Mouse (Mus musculus) NIH3T3 (cell line): Measurements from ENCODE around the gene Vps16.

ENCODE experiments used
- DNase-seq: peaks from one replicate; pipeline ENCODE4 v3.0.0-alpha.2; 2012; ENCODE audit warnings: low read depth

Vps16 gene

GRCm38 (mm10) chr2:130457871-130458270 is 33.7 kb downstream of the Vps16 start:
- DNase-seq, result no peak

DNA sequence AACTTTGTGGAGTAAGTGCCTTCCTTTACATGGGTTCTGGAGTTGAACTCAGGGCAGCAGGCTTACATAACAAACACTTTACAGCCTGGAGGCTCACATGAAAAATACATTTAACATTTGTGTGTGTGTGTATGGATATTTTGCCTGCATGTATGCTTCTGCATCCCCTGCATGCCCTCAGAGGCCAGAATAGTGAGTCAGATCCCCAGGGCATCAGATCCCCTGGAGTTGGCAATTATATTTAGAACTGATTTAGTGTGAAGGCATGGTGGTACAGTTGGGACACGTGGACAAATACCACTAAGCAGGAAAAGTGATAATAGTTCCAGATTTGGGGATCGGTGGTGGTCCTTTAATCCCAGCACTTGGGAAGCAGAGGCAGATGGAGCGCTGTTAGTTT is 35.4 kb downstream of the Vps16 start:
- DNase-seq, result peak; percentile 71

GRCm38 (mm10) chr2:130461287-130462071 is 37.3 kb downstream of the Vps16 start:
- no peak for DNase-seq

GRCm38 (mm10) chr2:130466438-130466837 is 42.3 kb downstream of the Vps16 start:
- no peak for DNase-seq

DNA sequence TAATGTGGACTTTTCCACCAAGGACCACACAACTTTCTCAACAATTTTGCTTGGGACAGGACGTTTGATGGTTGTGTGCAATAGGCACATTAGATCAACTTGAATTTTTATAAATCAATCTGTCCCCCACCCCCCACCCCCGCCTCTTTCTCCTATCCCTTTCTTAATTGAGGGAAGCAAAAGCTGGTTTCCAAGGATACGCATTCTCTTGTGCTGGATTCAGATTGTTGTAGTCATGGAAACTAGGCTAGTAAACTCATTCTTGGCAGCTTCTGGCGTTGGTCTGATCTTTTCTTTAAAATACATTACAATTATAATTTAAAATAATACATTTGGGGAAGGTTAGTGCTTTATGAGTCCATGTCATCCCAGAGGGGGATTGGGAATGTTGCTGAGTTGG is 45.2 kb downstream of the Vps16 start:
- DNase-seq, result no peak

DNA sequence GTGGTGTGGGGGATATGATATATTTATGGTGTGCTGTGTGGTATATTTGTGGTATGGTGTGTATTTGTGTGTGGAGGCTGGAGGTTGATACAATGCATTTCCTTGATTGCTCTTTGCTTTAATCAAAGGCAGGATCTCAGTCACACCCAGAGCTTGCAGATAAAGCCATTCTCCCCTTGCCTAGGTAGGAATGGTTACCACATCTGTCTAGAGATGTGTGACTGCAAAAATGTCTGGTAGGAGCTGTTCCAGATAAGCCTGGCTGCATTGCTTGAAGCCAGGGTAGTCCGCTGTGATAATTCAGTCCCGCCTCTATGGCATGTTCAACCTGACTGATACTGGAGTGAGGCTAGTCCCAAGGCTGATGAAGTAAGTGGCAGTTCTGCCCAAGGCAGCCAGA is 45.8 kb downstream of the Vps16 start:
- DNase-seq, result no peak

DNA sequence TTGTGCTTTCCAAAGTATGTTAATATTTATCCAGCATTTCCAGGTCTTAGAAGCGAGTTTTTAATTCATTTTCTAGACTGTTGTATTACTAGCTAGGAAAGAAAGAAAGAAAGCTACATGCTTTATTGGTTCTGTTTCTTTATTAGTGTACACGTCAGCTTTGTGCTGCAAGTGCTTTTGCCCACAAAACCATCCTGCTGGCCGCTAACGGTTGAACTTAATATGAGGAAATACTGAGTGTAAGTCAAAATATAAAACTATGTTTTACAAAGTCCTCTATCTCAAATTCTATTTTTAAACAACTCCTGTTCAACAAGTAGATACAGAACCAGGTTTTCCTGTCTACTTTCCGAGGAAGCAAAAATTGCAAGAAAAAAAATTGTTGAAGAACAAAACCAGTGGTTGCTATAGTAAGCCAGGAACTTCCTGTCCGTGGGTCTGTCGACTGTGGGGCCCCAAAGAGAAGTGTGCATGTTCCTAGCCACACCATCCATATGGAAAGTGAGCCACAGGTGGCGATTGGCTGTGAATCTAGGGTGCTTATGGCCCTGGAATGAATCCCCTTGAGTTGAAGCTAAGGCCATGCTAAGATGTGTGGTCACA is 48.9 kb downstream of the Vps16 start:
- no peak for DNase-seq

DNA sequence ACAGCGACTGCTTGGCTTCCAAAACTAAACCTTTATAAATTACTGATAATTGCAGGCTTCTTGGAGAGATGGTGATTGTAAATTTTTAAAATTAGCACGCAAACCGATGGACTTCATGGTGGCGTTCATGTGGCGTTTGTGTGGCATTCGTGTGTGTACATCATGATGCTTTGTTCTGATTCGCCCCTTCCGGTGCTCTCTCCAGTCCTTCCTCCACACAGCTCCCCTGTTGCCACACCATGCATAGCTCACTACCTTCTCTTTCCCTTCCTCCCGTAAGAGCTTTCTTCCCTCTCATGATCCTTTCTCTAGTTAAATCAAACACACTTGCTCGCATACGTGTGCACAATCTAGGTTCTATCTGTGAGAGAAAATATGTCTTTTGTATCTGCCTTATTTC is 51.6 kb downstream of the Vps16 start:
- no peak for DNase-seq

- DNase-seq, result no peak
Observed at GRCm38 (mm10) chr2:130476666-130477297, 52.6 kb downstream of the Vps16 start.

DNA sequence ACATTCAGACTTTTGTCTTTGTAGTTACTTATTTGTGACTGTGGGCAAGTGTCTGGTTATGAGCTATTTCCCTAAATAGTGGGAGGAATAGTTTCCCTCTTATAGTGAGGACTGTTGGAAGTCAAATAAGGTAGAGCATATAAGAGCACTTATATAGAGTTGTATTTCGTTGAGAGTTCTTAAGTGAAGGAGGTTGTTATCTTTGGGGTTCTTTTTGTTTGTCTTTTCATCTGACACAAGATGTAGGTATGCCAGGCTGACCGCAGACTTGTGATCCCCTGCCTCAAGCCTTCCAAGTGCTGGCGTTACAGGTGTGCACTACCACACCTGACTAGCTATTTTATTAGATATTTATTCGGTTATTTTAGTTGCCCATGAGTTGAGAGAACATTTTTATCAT is 58.0 kb downstream of the Vps16 start:
- no peak for DNase-seq

DNA sequence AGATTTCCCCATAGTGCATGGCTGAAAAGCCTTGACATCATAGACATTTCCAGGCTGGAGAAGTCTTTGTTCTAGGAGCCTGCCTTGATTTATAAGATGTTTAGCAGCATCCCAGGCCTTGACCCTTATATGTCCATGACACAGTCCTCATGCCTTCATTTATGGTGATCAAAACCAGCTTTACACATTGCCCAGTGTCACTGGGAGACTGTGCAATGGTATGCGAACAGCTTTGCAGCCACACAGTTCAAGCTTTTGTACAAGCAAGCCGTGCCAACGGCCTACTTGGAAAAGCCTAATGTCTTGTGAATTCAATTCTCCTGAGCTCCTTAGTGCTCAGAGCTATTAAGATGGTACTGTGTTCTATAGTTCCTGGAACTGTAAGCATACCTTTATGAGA is 58.6 kb downstream of the Vps16 start:
- no peak for DNase-seq

DNA sequence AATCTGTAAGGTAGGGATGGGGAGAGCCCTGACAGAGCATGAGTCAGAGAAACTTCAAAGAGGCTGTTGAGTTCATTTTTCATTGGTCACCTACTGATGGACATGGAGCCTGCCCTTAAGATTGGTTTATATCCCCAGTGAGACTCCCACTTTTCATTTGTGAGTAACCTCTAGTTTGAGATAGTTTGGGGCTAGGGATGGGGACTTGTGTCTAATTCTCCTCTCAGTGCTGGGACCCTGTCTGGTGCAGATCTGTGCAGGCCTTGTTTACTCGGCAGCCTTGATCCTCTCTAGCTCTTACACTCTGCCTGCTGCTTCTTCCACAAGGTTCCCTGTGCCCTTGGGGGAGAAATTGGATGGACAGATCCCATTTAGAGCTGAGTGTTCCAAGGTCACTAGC is 60.1 kb downstream of the Vps16 start:
- DNase-seq, result no peak

DNA sequence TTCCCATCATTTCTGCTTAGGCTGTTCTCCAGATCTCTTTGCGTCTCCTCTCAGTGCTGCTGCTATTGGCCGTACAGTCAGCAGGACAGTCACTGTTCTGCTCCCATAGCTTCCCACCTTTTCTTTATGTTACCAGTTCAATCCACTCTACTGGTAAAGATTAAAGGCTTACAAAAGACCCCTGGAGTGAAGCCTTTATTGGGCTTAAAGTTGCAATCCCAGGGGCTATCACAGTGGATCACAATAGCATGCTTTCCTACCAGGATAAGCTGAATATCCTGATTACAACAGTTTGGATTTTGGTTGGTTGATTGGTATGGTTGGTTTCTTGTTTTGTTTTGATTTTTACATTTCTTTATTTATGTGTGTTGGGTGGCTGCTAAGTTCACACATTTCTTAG is 63.9 kb downstream of the Vps16 start:
- no peak for DNase-seq

DNA sequence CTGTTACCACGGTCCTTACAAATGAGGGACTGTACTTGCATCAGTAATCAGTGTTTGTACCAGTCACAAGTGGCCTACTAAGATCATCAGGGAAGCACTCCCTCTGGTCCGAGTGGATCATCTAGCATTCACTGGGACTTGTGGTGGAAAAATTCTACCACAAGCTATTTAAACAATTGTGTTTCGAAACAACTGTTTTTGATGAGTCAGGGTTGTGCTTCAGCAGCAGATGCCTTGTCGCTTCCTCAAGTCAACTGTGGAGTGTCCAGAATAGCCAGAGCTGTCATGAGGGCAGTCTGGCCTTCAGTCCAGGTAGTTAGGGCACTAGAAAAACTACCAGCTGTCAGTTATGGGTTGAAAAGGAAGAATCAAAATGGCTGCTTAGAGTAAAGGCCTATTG is 64.5 kb downstream of the Vps16 start:
- peak; percentile 72 for DNase-seq

- no peak for DNase-seq
Observed at GRCm38 (mm10) chr2:130491162-130491561, 67.0 kb downstream of the Vps16 start.

DNA sequence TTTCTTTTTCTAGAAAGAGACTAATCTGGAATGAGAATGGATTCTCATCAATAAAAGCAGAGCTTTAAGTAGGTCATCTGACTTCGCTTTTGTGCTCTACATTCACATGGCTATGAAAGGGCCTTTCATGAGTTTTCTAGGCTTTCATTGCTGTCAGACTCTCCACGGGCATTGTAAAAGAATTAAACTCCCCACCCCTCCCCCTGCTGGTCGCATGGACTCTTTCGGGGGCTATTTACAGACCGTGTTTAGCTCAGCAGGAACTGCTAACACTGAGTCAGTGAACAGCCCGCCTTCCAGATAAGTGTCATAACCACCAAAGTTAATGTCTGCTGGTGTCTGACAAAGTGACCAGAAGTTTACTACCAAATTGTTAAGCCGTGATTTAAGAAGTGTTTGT is 67.4 kb downstream of the Vps16 start:
- peak; percentile 44 for DNase-seq
